Mouse (Mus musculus): Measurements from ENCODE around the gene Atp8a1.

Atp8a1 gene

DNA sequence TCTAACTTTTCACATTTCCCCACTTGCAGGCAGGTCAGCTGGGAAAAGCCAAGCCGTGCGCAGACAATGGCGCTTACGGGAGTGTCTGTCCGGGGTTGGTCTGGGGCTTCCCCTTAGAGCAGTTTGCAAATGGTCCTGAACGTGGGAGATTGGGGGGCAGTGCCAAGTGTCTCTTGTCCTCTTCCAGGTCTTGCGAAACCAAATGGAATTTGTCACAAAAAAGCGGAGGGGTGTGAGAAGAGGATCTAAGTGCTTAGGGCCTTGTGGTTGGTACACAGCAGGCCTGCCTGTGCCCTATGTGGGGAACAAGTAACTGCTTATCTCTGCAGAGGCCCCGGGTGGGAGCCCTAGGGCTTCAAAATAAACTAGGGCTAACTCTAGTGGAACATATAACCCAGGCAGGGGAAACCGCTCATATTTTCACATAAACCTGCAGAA is 213.4 kb downstream of the Atp8a1 start:
- peak; percentile 60 for DNase-seq (ENCODE audit: extremely low spot score, low spot score)

DNA sequence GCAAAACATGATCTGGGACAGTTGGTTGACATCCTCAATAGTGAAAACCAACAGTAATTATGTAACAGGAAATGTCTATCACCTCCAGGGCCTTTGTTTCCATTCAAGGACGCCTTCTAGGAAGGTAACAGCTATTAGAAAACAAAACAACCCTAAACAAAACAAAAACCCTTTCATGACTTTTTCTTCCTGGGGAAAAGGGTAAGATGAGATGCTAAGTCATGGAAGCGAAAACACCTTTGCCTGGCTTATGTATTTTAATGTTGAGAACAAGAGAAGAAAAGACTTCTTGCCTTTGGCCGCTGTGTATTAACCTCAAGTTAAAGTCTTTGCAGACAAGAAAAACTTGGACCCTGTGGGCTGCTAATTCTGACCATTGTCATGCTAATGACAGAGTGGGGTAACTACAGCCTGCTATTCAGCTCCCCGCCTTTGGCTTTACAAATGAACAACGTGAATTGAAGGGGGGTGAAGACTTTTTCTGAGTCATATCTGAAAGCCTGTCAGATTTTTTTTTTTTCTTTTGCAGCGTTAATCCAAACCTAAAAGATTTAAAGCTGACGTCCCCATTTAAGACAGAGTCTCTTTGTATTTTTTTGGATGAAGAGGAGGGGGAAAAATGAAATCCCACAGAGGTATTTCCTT is 214.0 kb downstream of the Atp8a1 start:
- DNase-seq (ENCODE audit: extremely low spot score, low spot score): peak; percentile 19

DNA sequence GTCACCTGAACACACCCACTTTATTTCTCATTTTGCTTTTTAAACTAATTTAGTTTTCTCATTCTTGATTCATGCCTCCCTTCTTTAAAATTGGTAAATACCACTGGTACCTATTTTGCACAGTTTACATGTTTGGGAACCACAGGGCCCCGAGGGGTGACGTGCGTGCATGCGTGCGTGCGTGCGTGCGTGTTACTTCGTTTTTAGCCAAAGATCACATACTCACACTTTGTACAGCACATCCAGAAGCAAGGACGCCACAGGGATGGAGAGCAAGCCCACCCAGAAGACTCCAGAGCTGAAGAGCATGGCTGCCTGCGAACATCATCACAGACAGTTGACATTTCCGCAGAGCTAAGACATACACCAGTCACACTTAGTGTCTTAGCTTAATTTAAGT is 216.0 kb downstream of the Atp8a1 start:
- peak; percentile 12 for DNase-seq (ENCODE audit: extremely low spot score, low spot score)

DNA sequence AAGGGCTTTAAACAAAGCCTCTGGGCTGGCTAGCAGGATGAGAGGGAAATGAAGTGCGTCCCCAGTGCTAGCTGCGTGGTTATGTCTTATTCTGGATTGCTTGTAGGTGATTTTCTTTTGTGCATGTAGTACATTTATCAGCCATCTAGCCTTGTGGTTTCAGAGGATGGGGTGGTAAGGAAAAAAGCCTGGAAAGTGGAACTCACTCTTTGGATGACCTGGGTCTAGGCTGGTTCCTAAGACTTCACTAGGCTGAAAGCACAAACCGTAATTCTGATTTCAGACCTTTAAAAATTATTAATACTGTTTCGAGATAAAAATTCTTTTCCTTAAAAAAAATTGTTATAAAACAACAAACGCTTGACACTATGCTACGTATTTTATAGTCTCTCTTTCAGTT is 217.4 kb downstream of the Atp8a1 start:
- no peak for DNase-seq (ENCODE audit: extremely low spot score, low spot score)

DNA sequence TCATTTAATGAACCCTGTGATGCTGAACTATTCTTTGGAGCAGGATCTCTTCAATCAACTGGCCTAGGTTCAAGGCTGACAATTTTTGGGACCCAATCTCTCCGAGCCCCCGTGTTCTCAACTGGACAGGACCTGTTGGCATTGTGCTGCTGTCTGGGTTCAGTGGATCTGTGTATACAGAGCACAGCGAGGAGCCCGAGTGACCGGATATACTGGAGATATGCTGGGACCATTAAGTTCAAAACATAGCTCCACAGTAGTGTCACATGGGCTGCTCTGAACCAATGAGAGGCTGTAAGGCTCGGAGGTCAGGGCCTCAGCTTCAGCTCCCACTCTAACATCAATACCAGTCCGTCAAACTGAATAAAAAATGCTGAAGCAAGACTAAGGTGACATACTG is 217.8 kb downstream of the Atp8a1 start:
- peak; percentile 14 for DNase-seq (ENCODE audit: extremely low spot score, low spot score)

DNA sequence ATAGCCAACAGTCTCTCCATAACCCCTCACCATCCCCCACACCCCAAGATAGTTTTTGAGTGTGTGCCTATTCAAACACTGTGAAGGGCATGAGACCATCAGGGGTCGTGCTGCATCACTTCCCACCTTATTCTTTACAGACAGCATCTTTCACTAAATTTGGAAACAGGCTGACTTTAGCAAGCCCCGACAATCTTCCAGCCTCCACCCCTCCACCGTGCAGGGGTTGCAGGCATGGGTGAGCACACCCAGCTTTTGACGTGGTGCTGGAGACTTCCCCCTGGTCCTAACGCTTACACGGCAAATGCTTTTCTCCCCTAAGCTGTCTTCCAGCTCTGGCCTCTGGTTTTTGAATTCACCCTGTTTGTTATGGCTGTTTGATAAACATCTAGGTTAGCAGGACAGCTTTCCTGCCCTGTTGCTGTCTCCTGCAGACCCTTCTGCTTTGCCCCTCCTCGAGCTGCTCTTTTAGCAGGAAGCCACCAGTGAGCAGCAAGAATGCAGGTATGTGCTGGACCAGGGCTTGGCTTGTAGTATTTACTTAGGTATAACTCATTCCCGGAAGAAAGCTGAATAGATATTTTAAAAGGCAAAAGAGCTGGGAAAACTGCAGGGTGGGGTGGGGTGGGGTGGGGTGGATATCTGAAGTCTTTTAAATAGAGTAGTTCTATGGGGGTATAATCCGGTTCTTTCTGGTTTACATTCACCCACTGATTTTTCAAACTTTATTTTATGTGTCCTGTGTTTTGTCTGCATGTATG is 218.9 kb downstream of the Atp8a1 start:
- DNase-seq (ENCODE audit: extremely low spot score, low spot score): peak; percentile 11

DNA sequence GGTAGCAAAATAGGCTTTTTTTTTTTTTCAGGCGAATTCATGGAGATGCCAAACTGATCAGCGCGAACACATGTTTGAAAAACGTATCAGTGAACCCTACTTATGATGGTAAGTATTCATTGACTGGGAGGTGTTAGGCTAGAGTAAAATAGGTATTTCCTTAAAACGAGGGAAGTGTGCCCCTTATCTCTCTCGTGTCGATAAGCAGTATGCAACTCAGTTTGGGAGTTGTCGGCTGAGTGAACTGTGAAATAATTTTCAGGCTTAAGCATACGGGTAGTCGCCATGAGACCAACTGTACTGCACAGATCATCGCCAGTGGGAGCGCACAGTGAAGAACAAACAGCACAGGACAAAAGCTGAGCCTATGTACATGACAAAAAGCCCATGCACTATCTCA is 226.0 kb downstream of the Atp8a1 start:
- no peak for DNase-seq (ENCODE audit: extremely low spot score, low spot score)

DNA sequence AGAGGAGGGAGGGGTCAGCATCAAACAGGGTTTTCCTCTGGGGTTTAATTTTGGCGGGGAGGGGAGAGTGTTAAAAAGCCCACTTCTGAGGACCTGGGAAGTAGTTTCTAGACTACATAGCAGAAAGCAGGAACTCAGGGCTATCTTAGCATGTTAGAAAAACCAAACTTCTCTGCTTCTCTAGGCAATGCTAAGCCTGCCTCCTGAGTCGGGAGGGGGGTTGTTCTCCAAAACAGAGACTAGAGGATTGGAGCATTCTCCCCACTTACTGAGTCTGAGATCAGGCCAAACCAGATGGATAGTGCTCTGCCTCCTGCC is 237.8 kb downstream of the Atp8a1 start:
- no peak for DNase-seq (ENCODE audit: extremely low spot score, low spot score)

DNA sequence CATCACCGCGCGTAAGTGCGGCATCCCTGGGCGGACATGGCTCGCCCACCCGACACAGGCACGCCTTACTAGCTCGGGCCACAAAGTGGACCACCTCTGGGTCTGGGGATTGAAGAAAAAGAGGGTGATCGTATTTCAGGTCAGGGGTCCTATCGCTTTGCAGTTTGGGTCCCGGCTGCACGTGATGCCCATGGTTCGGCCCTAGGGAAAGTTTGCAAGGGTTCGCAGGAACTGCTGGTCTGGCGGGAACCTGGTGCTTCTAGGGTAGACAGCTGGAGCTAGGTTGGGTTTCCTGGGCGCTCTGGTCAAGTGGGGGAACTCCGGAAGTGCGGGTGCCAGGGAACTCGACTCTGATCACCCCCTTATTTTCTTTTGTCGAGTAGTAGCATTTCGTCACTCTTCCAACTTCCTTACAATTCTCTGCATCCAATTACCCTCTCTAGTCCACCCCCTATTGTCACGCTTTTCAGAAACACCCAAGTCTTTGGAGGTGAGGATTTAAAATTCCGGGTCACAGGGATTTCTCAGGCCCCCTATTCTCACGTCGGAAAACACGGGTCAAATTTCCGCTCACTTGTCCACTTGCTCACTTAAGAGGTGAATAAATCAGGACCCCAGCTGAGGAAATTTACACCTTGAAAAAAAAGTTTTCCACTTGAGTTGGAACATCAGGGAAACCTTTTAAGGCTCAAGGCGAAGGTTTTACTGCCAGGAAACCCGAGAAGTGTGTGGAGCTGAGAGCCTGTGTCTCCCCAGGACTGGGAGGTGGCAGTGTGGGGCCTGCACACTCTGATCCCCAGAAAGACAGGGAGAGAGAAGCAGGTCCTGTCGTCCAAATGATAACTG is 238.3 kb downstream of the Atp8a1 start:
- peak; percentile 64 for DNase-seq (ENCODE audit: extremely low spot score, low spot score)

DNA sequence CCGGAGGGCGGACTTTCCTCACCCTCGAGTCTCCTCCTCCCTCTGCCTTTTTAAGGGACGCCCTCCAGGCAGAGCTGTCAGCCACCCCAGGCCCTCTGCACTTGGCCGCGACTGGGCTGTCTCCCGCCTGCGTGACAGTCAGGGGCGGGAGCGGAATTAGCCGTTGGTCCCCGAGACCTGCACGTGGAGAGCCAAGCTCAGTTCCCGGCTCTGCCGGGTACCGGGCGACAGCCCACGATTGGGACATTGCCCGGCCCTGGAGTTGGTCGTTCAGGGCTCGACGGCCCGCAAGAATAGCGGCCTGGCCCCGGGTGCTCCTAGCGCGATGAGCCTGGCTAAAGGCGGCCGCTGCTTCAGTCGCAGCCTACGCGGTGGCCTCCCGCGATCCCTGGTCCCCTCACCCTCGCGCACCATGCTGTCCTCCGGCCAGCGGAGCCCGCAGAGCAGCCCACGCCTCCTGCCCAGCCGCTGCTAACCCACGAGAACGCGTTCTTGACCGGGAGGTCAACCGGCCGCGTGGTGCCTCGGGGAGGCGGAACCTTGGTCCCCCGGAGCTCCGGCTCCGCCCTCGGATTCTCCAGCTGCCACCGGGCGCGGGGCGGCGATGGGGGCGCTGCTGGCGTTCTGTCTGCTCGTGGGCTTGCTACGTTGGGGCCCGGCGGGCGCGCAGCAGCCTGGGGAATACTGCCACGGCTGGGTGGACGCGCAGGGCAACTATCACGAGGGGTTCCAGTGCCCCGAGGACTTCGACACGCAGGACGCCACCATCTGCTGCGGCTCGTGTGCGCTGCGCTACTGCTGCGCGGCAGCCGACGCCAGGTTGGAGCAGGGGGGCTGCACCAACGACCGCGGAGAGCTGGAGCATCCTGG is 239.2 kb downstream of the Atp8a1 start, which contains the start of gene Shisa3:
Gene Shisa3 (plus strand): TSS at position 79 of the 870 bp plus-strand sequence.
- DNase-seq (ENCODE audit: extremely low spot score, low spot score): peak; percentile 80

DNA sequence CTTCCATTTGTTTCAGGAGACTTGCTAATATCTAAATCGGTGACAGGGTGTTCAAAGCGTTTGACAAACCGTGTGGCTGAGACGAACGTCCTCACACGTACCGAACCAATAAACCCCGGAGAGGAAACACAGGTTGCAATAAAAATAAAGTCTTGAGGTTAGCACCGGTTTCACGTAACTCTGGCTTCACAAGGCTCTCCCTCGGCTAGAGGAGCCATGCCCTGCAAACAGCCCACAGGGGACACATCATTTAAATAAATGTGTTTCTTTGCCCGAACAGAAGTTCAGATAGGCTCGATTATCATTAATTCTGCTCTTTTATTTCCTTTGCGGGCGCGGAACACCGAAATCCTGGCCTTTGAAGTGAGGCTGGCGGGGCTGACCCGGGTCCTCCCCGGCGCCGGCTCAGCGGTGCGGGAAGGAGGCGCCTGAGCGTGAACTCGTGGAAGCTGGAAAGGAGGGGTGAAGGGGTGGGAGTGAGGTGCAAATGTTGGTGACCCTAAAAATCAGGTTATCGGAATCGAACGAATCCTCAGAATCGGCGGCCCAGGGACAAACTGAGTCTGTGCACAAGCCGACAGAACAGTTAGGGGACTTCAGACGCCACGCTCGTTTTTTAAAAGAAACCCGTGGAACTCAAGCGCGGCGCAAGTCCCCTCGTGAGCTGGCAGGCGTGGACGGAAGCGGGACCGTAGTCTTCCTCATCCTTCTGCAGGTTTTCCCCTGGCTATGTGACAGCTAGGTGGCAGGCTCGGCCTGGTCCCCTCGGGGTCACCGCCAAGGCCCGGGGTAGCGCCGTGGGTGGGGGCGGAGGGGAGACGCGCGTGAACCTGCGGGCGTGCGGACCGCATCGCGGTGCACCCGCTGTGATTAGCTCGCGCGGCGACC is 240.1 kb downstream of the Atp8a1 start:
- DNase-seq (ENCODE audit: extremely low spot score, low spot score): peak; percentile 74

DNA sequence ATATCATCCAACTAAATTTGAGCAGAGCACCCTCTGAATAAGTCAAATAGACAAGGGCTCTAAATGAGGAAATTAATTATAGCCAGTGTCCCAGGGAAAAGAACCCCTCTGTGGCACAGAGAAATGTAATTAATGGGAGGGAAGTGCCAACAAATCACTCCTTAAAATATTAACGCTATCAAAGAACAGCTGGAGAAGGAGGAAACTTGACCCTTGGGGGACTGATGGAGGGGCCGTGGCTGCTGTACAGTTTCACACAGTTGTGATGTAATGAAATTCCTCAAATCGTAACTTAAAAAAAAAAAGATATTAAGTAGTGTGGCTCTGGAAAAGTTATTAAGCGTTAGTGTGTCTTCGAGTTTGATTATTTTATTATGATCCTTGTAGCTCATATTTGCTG is 241.3 kb downstream of the Atp8a1 start:
- no peak for DNase-seq (ENCODE audit: extremely low spot score, low spot score)

DNA sequence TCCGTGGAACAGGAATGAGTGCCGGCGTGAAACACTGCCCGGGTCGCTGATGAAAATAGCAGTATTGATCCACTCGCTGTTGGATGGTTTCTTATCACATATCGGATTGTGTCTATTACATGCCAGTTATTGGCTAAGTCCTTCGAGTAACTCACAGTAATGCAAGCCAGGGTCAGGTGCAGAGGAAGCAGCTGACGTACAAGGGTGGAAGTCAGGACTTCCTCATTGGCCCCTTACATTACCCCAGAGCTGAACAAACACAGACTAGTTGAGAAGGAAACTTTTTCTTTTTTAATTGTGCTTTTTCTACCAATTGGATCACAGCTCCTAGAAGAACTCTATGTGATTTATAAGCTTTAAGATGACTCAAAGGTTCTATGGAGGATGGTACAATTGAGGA is 247.3 kb downstream of the Atp8a1 start:
- no peak for DNase-seq (ENCODE audit: extremely low spot score, low spot score)

DNA sequence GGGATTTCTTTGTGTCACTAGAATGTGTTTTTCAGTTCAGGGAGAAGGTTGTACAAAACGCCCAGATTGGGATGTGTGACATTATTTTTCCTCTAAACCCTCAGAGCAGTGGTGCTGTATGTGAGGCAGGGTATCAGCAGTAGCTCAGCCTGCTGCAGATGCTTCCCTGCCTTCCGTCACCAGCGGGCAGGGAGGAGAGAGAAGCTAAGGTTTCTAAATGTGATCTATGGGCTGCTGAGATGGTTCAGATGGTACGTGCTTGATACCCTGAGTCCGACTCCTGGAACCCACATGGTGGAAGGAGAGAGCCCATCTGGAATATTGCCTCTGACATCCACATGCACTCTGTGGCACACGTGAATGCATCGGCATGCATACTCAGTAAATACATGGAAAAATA is 251.6 kb downstream of the Atp8a1 start:
- DNase-seq (ENCODE audit: extremely low spot score, low spot score): no peak

DNA sequence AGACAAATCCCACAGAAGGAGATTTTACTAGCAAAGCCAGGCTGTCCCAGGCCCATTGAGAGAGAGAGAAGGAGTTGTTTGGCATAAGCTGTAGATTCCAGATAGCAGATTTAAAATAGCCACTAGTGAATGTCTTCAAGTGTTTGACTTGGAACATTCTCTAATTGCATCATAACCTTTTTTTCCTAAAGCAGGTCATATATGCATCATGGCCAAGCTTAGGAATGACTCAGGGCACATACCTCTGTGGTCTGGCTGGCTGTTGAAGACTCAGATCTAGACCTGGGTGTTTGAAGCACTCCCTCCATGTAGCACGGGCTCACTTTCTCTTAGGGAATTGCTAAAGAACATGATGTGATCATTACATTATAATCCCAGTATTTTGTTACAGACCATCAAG is 252.2 kb downstream of the Atp8a1 start:
- no peak for DNase-seq (ENCODE audit: extremely low spot score, low spot score)

DNA sequence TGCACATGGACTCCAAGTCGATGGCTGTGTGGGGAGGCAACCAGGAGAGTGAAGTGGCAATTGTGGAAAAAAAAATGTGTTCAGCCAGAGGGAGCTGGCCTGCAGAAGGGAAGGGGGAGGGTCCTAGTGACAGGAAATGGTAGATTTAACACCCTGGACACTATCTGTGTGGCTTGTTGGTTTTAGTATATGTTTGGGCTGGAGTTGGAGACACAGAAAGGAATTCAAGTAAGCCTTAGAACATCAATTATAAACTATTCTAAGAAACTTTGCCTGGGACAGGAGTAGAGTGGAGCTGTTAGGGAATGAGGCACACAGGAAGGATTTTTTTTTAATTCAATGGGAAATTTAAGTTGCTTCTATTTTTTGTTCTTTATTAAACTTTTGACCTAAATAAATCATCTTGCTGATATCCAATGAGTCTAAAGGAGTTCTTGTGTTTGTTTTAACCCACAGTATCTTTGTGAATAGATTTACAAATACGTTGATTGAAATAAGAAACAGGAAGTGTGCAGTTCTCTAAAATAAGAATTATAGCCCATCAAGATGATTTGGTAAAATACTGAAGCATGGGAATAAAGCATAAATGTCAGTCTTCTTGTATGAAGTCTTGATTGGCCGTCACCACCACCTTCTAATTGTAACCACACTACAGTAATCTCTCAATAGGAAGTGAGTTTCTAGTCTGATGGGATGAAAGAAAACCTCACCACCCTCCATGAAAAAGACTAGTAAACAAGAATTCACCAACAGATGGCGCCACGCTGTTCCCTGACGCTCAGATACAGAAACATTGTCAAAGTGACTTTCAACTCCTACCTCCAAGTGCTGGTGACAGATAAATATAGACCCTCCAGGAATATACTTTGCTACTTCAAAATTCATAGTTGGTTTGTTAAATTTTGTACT is 267.3 kb downstream of the Atp8a1 start:
- no peak for DNase-seq (ENCODE audit: extremely low spot score, low spot score)

DNA sequence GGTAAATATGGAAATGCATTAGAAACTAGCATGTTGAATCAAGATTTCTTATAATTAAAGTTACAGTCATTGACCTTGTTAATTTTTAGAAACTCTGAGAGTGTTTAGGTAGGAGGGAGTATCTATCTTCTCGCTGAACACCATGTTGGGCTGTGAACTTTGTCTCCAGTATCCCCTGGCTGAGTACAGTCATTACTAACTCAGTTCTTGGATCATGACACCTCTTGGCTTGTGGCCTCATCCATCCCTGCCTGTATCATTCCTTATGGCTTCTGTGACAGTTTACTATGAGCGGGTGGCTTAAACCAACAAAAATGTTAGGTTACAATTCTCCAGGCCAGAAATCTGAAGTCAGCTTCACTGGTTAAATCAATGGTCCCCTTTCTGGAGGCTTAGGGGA is 271.5 kb downstream of the Atp8a1 start:
- DNase-seq (ENCODE audit: extremely low spot score, low spot score): no peak

DNA sequence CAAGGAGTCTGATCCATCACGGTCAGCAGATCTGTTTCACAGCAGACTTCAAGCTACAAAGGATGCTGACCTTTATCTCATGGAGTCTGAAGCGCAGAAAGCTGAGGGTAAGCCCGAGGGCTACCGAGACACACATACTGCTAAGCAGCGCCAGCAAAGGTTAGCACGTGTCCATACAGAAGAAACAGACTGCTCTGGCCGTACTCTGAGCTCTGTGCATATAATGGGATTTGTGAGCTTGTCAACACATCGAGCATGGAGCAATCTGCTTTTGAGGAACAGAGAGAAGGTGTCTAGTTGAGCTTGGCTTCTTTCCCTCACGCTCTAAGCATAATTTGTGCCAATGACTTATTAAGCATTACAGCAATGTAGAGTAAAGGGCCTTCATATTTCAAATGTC is 273.2 kb downstream of the Atp8a1 start:
- DNase-seq (ENCODE audit: extremely low spot score, low spot score): no peak

DNA sequence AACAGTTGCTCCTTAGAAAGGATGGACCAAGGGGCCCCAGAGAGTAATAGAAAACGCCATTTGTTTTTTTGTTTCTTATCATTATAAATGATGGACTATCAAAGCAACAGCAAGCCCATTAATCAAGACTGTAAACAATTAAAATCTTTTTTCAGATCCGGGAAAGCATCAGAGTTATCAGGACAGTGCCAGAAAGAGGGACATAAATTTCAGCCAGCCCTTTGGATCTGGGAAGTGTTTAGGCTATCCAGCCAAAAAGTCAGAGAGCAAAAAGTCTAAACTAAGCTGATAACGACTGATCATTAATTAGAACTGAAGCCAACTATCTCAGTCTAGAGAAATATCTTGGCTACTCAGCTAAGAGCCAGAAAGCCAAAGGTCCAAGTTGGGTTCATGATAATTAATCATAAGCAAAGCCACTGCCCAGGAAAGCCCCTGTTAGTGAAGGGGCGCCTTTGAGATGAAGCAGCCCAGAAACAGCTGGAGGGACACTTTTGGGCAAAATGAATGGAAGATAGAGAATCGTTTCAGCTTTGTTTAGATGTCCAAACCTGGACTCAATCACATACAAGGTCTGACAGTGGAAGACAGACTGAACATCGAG is 274.6 kb downstream of the Atp8a1 start:
- no peak for DNase-seq (ENCODE audit: extremely low spot score, low spot score)
